In the genomic region with DNA sequence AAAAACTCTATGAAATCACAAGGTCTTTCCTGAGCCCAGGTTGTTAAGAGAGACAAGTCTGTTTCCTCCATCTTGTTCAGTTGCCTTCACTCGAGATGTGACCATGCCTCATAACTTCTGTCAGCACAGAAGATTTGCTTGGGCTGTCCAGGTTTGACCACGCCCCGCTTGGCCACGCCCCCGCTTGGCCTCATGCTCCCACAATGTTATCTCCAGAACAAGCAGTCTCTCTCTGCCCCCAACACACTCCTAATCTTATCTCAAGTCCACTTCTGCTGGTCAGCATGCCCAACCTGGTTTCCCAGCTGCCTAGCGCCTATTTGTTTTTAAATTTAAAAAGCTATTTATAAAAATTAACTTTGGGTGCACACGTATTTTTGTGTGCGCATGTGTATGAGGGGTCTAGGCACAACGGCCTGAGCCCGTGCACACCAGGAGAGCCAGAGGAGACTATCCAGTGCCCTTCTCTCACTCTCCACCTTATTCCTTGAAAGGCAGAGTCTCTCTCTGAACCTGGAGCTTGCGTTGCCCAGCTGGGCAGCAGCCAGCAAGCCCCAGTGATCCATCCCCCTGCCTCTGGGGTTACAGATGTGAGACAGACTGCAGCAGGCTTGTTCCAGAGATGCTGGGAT, we compare ENCODE assay signal across 15 mouse cellular contexts. TPM values are rescaled to one million over a fixed set of nuclear protein-coding genes. Genes with fewer than 3 reads are reported as not detected.
DNase-seq lines count a peak whose midpoint lies in the region; ATAC-seq lines count a peak whose summit lies in the region.
"Had no signal": no experiment of that assay in that cellular context is flagged by ENCODE, and none has a peak within 500 bp of the region (broad histone marks: within the 10 kb centered on the region; RNA-seq: fewer than 3 reads in every experiment).

No protein-coding gene starts in this region.

- H3K27me3 ChIP-seq in heart, embryonic 10.5 days (ENCODE audit: insufficient read depth, poor library complexity, severe bottlenecking) = peaks cover 7% of the 10 kb centered on the region; the same call in 1 of the 2 replicates
- H3K27me3 ChIP-seq in liver, embryonic 11.5 days (replicated peaks; ENCODE audit: control insufficient read depth, insufficient read depth, low read length) = no peaks in the 10 kb centered on the region

- peaks cover 10% of the 10 kb centered on the region; the same call in 1 of the 2 replicates for H3K4me1 ChIP-seq in heart, embryonic 10.5 days
- peaks cover 6% of the 10 kb centered on the region for H3K4me1 ChIP-seq in liver, embryonic 11.5 days (replicated peaks; ENCODE audit: control insufficient read depth, insufficient read depth, low read length)

- H3K4me3 ChIP-seq in heart, embryonic 10.5 days = no peak overlapping the region
- H3K4me3 ChIP-seq in liver, embryonic 11.5 days (ENCODE audit: low read depth, low read length) = no peak overlapping the region

- H3K36me3 ChIP-seq in heart, embryonic 10.5 days = no peaks in the 10 kb centered on the region
- no peaks in the 10 kb centered on the region for H3K36me3 ChIP-seq in liver, embryonic 11.5 days (ENCODE audit: control insufficient read depth, insufficient read depth, low read length)

- no peak overlapping the region for H3K9ac ChIP-seq in liver, embryonic 11.5 days (ENCODE audit: low read depth, low read length)

- no peaks in the 10 kb centered on the region for H3K9me3 ChIP-seq in heart, embryonic 10.5 days
- no peaks in the 10 kb centered on the region for H3K9me3 ChIP-seq in liver, embryonic 11.5 days (ENCODE audit: control insufficient read depth, low read length)

- peak overlapping the region; percentile 72; the same call in 1 of the 2 replicates for H3K27ac ChIP-seq in heart, embryonic 10.5 days
- H3K27ac ChIP-seq in liver, embryonic 11.5 days (ENCODE audit: low read depth, low read length) = peak overlapping the region; percentile 55; the same call in 1 of the 2 replicates

- ATAC-seq in liver, embryonic 11.5 days (replicated peaks; ENCODE audit: low FRiP score) = peak; percentile 86
- ATAC-seq: inflammation-experienced regulatory T-cells, adult 6 months had no signal

- DNase-seq in lung, postnatal 36 days = peak; percentile 1
- DNase-seq in lung, postnatal 14 days = no peak
- peak; percentile 92 for DNase-seq in heart, embryonic 10.5 days (ENCODE audit: low spot score)
- peak; percentile 53 for DNase-seq in liver, embryonic 11.5 days (ENCODE audit: low spot score)
- DNase-seq in yolk sac, embryonic 10.5 days (ENCODE audit: low spot score) = peak; percentile 53
- no peak for DNase-seq in MN1 (ENCODE audit: low spot score)
- no peak for DNase-seq in adrenal gland, postnatal 25 days
- DNase-seq: cerebellum, adult 9-10 months; embryo, embryonic 11 days; gastrocnemius, postnatal 14 days; kidney, postnatal 25 days; lung, adult 2 months had no signal

- H3K4me2 ChIP-seq in liver, embryonic 11.5 days = peak overlapping the region; percentile 12; the same call in 1 of the 2 replicates

- WGBS in heart, embryonic 10.5 days = 54% methylated on average over 11 of the region's 11 CpGs
- WGBS in liver, embryonic 11.5 days = 43% methylated on average over 11 of the region's 11 CpGs

RNA-seq across cellular contexts. Expression of a gene that starts 47.3 kb away (rescaled TPM):
- polyA plus RNA-seq in heart, embryonic 10.5 days (2016; fragmentation: Nextera tagmentation; extraction: Ambion mirVana) = 2.0 and 2.4 TPM in 2 replicates
- 0.66 and 0.86 TPM in 2 replicates for polyA plus RNA-seq in liver, embryonic 11.5 days (2014; fragmentation: Nextera tagmentation; extraction: Ambion mirVana)
- total RNA-seq in adrenal gland, postnatal 25 days (2021) = 6.7 and 9.9 TPM in 2 replicates
- total RNA-seq: hematopoietic stem cell, adult 5-6 weeks; neutrophil, adult 5-6 weeks had no signal

Comparison
In these comparisons a context has a peak if more than half of its experiments do, and no peak if none do; other contexts are left out.
1. DNase-seq: peak in lung, postnatal 36 days (single experiment), heart, embryonic 10.5 days (single experiment), liver, embryonic 11.5 days (single experiment) and yolk sac, embryonic 10.5 days (single experiment); none in lung, postnatal 14 days (single experiment), MN1 (single experiment) and adrenal gland, postnatal 25 days (single experiment).